Mouse (Mus musculus): Measurements from ENCODE around the gene Ap3m1. TPM values are rescaled to one million over a fixed set of nuclear protein-coding genes. Genes with fewer than 3 reads are reported as not detected.
"Not testable (repeated sequence)": the region's sequence is repeated elsewhere in the genome, so short reads cannot be mapped to it uniquely, and the experiment has no call there.

Gene Ap3m1
- polyA plus RNA-seq (2016; fragmentation: Nextera tagmentation; extraction: Ambion mirVana): 121 and 127 TPM in 2 replicates

- Histone ChIP-seq H3K4me1 (peaks cover 12% of the 10 kb centered on the region; the same call in 1 of the 2 replicates), H3K4me3 (replicated peaks) (peak within 1 kb of the TSS; percentile 83), H3K36me3 (replicated peaks) (no peaks in the 10 kb centered on the region), H3K27me3 (no peaks in the 10 kb centered on the region), H3K9ac (peak within 1 kb of the TSS; percentile 83), H3K4me2 (peak within 1 kb of the TSS; percentile 93), H3K9me3 (0 out of 2 replicates have a peak, but pooled peaks cover 3% of the 10 kb centered on the region), H3K27ac (peak within 1 kb of the TSS; percentile 90)
- under 1% methylated on average over 46 of the region's 48 CpGs for WGBS
- ATAC-seq (ENCODE audit: low FRiP score): peak; percentile 98
These were observed at the start of gene Ap3m1, which contains the start of gene Adk for GRCm38 (mm10) chr14:21052112-21052780. TSS of gene Ap3m1 (minus strand) at chr14:21052508. TSS of gene Adk (plus strand) at chr14:21052574.

- peaks cover 5% of the 10 kb centered on the region for H3K4me1 ChIP-seq
- WGBS: 64% methylated on average over 7 of the region's 7 CpGs
- H3K27ac ChIP-seq: no peak overlapping the region
- H3K4me2 ChIP-seq: no peak overlapping the region
- H3K27me3 ChIP-seq: no peaks in the 10 kb centered on the region
- H3K36me3 ChIP-seq (replicated peaks): no peaks in the 10 kb centered on the region
- no peak overlapping the region for H3K9ac ChIP-seq
- H3K4me3 ChIP-seq (replicated peaks): no peak overlapping the region
- no peaks in the 10 kb centered on the region for H3K9me3 ChIP-seq
- ATAC-seq (ENCODE audit: low FRiP score): no peak
These were observed 49.3 kb upstream of the Ap3m1 start for GRCm38 (mm10) chr14:21101562-21101961.

DNA sequence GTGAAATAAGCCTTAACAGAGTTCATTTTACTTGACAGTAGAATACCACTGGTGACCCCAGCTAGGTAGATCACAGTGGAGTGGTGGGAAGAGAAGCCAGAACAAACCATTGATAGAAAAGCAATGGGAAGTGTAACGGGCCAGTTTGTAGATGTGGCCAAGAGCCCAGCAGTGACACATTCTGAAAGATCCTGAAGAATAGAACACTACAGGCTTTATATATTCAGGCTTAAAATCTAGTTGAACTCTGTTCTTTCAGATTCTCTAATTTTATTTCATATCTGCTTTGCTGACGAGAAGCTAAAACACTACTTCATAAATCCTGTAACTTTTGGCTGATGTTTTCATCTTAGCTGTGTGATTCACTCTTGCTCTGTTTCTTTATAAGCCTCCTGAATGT is 48.6 kb upstream of the Ap3m1 start:
- Histone ChIP-seq H3K36me3 (replicated peaks) (no peaks in the 10 kb centered on the region), H3K9me3 (no peaks in the 10 kb centered on the region), H3K4me2 (no peak overlapping the region), H3K4me3 (replicated peaks) (no peak overlapping the region), H3K4me1 (peaks cover 5% of the 10 kb centered on the region), H3K27me3 (no peaks in the 10 kb centered on the region), H3K27ac (no peak overlapping the region), H3K9ac (no peak overlapping the region)
- ATAC-seq (ENCODE audit: low FRiP score): no peak
- 81% methylated on average over 2 of the region's 2 CpGs for WGBS

DNA sequence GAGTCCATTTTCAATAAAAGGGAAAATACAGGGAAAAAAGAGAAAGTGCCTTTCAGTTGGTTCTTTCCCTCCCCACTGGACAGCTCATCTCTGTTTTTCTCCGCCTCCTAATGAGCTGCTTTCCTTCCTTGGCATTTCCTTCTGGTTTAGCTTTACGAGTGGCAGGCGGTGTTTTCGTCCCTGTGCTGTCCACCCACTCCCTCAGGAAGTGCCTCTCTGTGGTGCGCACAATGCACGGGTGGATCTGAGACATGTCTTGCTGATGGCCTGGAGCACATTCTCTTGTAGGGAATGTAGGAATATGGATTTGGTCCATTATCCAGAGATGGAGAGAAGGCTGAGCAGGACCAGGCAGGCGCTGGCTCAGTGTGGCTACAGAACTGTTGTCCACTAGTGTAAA is 47.1 kb upstream of the Ap3m1 start:
- ATAC-seq (ENCODE audit: low FRiP score): no peak
- H3K4me3 ChIP-seq (replicated peaks): no peak overlapping the region
- no peak overlapping the region for H3K9ac ChIP-seq
- H3K4me1 ChIP-seq: peaks cover 5% of the 10 kb centered on the region
- no peaks in the 10 kb centered on the region for H3K27me3 ChIP-seq
- no peak overlapping the region for H3K27ac ChIP-seq
- 77% methylated on average over 7 of the region's 7 CpGs for WGBS
- no peaks in the 10 kb centered on the region for H3K9me3 ChIP-seq
- H3K4me2 ChIP-seq: no peak overlapping the region
- no peaks in the 10 kb centered on the region for H3K36me3 ChIP-seq (replicated peaks)

DNA sequence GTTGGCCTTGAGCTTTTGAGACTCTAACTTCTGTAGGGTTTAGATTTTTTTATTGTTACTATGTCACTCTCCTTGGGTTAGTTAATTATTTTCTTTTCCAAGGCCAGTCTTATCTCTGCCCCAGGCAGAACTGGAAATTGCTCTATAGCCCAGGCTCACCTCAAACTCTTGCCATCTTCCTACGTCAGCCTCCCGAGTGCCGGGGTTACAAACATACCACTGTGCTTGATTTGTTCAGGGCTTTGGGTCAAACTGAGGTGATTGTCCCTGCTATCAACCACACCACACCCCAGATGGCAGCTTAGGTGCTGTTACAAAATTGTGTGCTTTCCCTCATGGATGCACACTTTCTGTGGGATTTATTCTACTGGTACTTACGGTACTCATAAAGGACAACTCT is 44.4 kb upstream of the Ap3m1 start:
- H3K4me1 ChIP-seq: peaks cover 4% of the 10 kb centered on the region
- H3K9me3 ChIP-seq: no peaks in the 10 kb centered on the region
- H3K4me2 ChIP-seq: no peak overlapping the region
- H3K36me3 ChIP-seq (replicated peaks): peaks cover 7% of the 10 kb centered on the region
- no peak overlapping the region for H3K4me3 ChIP-seq (replicated peaks)
- no peak overlapping the region for H3K27ac ChIP-seq
- WGBS: 88% methylated on average over 4 of the region's 4 CpGs
- no peak for ATAC-seq (ENCODE audit: low FRiP score)
- no peaks in the 10 kb centered on the region for H3K27me3 ChIP-seq
- no peak overlapping the region for H3K9ac ChIP-seq

DNA sequence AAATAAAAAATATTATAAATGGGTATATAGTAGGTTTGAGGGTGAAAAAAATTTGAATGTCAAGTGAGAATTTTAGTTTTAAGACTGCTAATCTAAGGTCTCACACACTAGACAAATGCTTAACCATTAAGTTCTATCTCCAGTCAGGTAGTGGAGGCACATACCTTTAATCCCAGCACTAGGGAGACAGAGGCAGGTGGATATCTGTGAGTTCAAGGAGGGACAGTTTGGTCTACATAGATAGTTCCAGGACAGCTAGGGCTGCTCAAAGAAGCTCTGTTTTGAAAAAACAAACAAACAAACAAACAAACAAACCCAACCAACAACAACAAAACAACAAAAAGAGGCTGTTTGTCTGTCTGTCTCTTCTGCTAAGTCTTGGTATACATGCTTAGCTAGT is 44.0 kb upstream of the Ap3m1 start:
- H3K9ac ChIP-seq: no peak overlapping the region

DNA sequence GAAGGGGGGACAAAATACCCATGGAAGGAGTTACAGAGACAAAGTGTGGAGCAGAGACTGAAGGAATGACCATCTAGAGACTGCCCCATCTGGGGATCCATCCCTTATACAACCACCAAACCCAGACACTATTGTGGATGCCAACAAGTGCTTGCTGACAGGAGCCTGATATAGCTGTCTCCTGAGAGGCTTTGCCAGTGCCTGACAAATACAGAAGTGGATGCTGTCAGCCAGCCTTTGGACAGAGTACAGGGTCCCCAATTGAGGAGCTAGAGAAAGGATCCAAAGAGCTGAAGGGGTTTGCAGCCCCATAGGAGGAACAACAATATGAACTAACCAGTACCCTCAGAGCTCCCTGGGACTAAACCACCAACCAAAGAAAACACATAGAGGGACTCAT is 41.9 kb upstream of the Ap3m1 start:
- not testable (repeated sequence) for H3K4me1 ChIP-seq; ATAC-seq (ENCODE audit: low FRiP score); H3K4me2 ChIP-seq; H3K36me3 ChIP-seq (replicated peaks); H3K4me3 ChIP-seq (replicated peaks); H3K9me3 ChIP-seq; H3K27me3 ChIP-seq; H3K27ac ChIP-seq; H3K9ac ChIP-seq

More for the DNA sequence above, 44.0 kb upstream of the Ap3m1 start:
- Histone ChIP-seq H3K4me3 (replicated peaks) (no peak overlapping the region), H3K36me3 (replicated peaks) (peaks cover 7% of the 10 kb centered on the region), H3K4me1 (no peaks in the 10 kb centered on the region), H3K27ac (no peak overlapping the region), H3K4me2 (no peak overlapping the region), H3K9me3 (no peaks in the 10 kb centered on the region), H3K27me3 (no peaks in the 10 kb centered on the region)
- ATAC-seq (ENCODE audit: low FRiP score): no peak

- no peaks in the 10 kb centered on the region; the same call in 1 of the 2 replicates for H3K4me1 ChIP-seq
- no peak for ATAC-seq (ENCODE audit: low FRiP score)
- no peaks in the 10 kb centered on the region for H3K27me3 ChIP-seq
- 97% methylated on average over 3 of the region's 3 CpGs for WGBS
- no peak overlapping the region for H3K27ac ChIP-seq
- peaks cover 7% of the 10 kb centered on the region for H3K36me3 ChIP-seq (replicated peaks)
- H3K9ac ChIP-seq: no peak overlapping the region
- H3K4me2 ChIP-seq: no peak overlapping the region
- no peak overlapping the region for H3K4me3 ChIP-seq (replicated peaks)
- H3K9me3 ChIP-seq: no peaks in the 10 kb centered on the region
These were observed 38.7 kb upstream of the Ap3m1 start for GRCm38 (mm10) chr14:21090930-21091486.

DNA sequence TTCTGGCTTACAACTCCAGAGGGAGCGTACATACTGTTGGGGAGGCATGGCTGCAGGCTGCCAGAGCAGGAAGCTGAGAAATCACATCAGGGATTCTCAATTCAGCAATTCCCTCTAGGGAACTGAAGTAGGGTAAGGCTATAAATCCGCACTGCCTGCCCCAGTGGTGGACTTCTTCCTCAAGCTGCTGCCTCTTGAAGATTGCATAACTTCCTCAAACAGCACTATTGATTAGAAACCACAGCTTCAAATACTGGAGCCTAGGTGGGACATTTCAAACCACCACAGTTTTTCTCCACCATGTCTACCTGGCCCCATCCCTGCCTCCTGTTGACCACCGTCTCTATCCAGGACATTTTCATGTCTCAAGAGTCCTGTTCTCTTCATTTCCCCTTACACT is 38.1 kb upstream of the Ap3m1 start:
- peaks cover 7% of the 10 kb centered on the region for H3K36me3 ChIP-seq (replicated peaks)
- no peaks in the 10 kb centered on the region for H3K27me3 ChIP-seq
- no peak overlapping the region for H3K9ac ChIP-seq
- no peak overlapping the region for H3K27ac ChIP-seq
- H3K4me1 ChIP-seq: no peaks in the 10 kb centered on the region; the same call in 1 of the 2 replicates
- no peak for ATAC-seq (ENCODE audit: low FRiP score)
- no peak overlapping the region for H3K4me2 ChIP-seq
- H3K4me3 ChIP-seq (replicated peaks): no peak overlapping the region
- WGBS: 90% methylated on average over 3 of the region's 3 CpGs
- H3K9me3 ChIP-seq: no peaks in the 10 kb centered on the region

DNA sequence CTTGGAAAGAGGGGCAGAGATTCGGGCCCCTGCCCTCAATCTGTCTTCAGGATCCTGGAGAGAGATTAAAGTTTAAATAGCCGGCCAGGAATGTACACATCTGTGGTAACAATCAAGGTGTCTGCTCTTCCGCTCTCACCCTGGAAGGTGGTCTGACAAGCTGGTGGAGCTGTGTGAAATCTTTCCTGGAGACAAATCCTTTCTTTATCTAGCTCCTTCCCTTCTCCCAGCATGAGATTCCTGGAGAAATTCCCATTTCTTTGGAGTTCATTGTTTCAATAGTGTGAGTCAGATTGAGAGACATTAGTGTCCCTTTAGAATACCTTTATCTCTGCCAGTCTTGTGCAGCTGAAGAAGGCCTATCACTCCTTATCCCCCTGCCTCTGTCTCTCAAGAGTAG is 36.4 kb upstream of the Ap3m1 start:
- no peaks in the 10 kb centered on the region for H3K9me3 ChIP-seq
- WGBS: 41% methylated on average over 3 of the region's 3 CpGs
- H3K4me3 ChIP-seq (replicated peaks): no peak overlapping the region
- H3K4me2 ChIP-seq: no peak overlapping the region
- H3K36me3 ChIP-seq (replicated peaks): peaks cover 7% of the 10 kb centered on the region
- no peak for ATAC-seq (ENCODE audit: low FRiP score)
- no peaks in the 10 kb centered on the region; the same call in 1 of the 2 replicates for H3K4me1 ChIP-seq
- no peak overlapping the region for H3K9ac ChIP-seq
- no peak overlapping the region for H3K27ac ChIP-seq
- no peaks in the 10 kb centered on the region for H3K27me3 ChIP-seq

GRCm38 (mm10) chr14:21087390-21088060 is 35.2 kb upstream of the Ap3m1 start:
- no peaks in the 10 kb centered on the region for H3K9me3 ChIP-seq
- 73% methylated on average over 4 of the region's 4 CpGs for WGBS
- no peak overlapping the region for H3K4me3 ChIP-seq (replicated peaks)
- H3K36me3 ChIP-seq (replicated peaks): no peaks in the 10 kb centered on the region
- H3K27me3 ChIP-seq: no peaks in the 10 kb centered on the region
- no peak overlapping the region for H3K27ac ChIP-seq
- no peak overlapping the region for H3K4me2 ChIP-seq
- no peaks in the 10 kb centered on the region; the same call in 1 of the 2 replicates for H3K4me1 ChIP-seq
- H3K9ac ChIP-seq: no peak overlapping the region
- ATAC-seq (ENCODE audit: low FRiP score): no peak

- Histone ChIP-seq H3K27me3 (no peaks in the 10 kb centered on the region), H3K27ac (0 out of 2 replicates have a peak overlapping the region, but pooled peaks have one; percentile 25), H3K36me3 (replicated peaks) (no peaks in the 10 kb centered on the region), H3K9ac (no peak overlapping the region), H3K4me3 (replicated peaks) (no peak overlapping the region), H3K4me2 (no peak overlapping the region), H3K4me1 (no peaks in the 10 kb centered on the region; the same call in none of the 2 replicates), H3K9me3 (no peaks in the 10 kb centered on the region)
- no peak for ATAC-seq (ENCODE audit: low FRiP score)
- 62% methylated on average over 7 of the region's 7 CpGs for WGBS
These were observed 34.6 kb upstream of the Ap3m1 start for GRCm38 (mm10) chr14:21086827-21087351.
